Mouse (Mus musculus) liver, postnatal 0 days (tissue): Measurements from ENCODE around the gene Spaca6.

Experiments used
- CTCF ChIP-seq: sonication (generic); IDR thresholded peaks from 2 replicates; pipeline ENCODE4 v1.5.1; 2016; ENCODE audit warnings: antibody characterized with exemption, low read depth
- EP300 ChIP-seq: IDR thresholded peaks from 2 replicates; pipeline ENCODE4 v1.6.1; 2016; ENCODE audit warnings: antibody characterized with exemption, low read depth, mild to moderate bottlenecking

DNA sequence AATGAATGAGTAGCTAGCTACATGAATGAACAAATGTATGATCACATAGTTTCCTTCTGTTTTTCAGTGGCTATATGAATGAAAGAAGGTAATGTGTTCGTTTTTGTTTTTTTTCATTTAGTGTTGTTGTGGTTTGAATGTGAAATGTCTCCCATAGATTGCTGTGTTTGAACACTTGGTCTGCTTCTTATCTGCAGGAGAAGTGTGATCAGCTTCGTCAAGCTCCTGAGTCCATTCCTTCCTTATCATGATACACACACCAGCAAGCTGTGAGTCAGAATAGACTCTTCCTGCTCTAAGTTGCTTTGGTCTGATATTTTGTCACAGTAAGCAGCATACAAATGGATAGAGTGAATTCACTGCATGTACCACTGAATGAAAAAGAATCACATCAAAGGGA lies 22.0 kb downstream of the Spaca6 start:
- TF ChIP-seq CTCF: no peak
- TF ChIP-seq EP300: no peak
